Mouse (Mus musculus): ENCODE measurements around the gene Olfml2b.

Gene Olfml2b

DNA sequence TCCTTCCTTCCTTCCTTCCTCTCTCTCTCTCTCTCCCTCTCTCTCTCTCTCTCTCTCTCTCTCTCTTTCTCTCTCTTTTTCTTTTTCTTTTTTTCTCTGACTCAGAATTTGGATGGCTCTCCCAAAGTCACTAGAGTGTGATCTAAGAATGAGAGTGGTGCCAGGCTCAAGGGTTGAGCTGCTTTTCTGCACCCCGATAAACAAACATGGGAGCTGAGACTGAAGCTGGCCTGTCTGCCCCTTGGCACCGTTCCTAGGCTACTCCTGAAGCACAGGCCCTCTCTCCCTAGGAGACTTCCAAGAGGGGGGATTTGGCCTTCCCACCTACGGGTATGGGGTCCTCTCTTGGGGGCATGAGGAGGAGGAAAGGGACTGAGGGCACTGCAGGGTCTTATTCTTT, 54.4 kb downstream of the Olfml2b start:
- DNase-seq = no peak

DNA sequence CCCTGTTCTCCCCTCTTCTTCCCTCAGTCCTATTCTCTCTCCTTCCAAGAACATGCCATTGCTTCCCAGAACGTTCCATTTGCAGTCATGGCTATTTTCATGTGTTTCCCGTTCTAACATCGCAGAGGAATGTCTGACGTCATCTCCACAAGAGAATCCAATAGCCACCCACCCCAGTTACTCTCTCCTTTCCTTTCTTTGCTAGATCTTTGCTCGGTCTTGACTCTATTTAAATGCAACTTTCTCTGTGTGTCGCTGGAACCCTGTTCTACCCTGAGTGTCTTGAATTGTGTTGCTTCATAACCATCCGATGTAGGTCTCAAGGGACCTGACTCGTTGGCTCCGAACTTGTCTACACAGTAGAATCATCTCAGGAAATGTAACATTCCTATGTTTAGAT, 55.2 kb downstream of the Olfml2b start:
- DNase-seq = no peak

DNA sequence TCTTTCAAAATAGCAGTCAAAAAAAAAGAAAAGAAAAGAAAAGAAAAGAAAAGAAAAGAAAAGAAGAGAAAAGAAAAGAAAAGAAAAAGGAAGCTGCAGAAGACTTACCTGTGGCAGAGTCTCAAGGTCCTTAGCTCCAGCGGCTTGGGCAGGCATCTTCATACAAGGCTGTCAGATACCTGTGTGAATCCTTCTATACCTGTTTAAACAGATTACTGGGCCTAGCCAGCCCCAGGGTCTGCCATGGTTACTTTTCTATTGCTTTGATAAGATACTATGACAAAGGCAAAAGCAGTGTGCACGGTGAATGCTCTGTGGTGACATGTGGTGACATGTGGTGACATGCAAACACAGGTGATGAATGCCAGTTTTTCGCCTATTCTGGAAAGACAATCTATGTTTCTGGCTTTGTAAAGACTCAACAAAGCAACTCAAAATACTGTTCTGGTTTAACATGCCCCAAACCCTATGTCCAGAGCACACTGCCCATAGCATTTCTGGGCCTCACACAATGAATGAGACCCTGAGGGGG, 56.2 kb downstream of the Olfml2b start:
- DNase-seq = no peak

DNA sequence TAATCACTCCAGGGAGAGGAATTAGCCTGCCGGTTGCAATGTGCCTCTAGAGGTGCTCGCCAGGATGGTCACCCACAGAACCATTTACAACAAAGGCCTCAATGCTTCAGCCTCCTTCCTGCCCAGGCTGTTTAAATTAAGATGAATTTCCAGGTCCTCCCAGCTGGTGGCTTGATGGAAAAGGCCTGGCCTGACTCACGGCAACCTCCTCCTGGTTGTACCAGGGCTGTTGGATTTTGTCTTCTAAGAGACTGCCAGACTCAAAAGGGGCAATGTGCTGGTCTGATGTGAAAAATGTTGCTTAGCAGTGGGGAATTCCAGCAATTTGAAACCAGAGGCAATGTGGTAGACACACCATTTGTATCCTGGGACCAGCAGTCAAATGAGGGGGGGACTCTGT, 56.8 kb downstream of the Olfml2b start:
- DNase-seq = no peak

DNA sequence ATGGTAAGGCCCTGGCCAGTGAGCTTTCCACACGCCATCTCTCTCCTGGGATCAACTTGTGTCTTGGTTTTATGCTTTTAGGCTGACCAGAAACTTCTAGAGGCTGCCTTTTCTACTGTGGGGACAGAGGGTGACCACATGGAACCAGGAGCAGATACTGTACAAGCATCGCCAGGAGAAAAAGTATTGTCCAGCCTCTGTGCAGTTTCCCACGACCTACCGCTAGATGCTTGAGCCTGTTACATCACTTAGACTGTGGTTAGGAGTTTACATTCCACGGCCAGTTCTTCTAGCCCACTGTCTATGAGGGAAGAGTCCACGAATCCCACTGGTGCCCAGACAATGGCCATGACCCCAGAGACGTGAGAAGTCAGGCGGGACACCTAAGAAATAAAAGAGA, 57.2 kb downstream of the Olfml2b start:
- no peak for DNase-seq

DNA sequence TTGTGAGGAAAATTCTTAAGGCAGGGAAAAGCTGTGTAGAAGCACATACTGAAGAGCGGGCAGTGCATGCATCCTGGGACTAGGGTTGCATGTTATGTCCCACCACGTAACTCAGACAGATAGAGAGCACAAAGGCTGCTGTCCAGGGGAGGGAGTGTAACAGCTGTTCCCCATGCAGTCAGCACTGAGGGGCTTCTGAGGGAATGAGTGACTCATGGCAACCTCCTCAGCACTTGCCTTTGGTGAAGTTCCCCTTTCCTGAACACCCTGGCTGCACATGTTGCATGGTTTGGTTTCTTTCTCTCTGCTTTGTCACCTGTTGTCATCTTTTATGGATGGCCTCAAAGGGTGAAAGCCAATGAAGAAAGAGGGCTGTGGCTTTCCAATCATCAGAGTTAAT, 57.9 kb downstream of the Olfml2b start:
- DNase-seq = no peak

DNA sequence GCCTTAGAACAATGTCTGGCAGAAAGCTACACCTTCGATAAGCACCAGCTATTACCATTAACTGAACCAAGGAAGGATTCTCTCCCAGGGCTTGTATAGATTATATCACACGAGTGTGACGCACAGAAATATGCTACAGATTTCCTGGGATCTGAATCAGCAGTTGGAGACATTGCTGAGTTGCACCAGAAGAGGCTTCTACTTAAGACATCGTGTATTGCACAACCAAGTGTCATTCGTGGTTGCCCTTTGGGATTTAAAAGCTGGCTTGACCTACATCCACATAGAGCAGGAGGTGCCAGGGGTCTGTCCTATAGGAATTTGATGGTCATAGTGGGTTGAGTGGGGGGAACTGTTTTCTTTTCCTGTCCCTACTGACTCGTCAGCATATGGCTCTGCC, 58.6 kb downstream of the Olfml2b start:
- no peak for DNase-seq

DNA sequence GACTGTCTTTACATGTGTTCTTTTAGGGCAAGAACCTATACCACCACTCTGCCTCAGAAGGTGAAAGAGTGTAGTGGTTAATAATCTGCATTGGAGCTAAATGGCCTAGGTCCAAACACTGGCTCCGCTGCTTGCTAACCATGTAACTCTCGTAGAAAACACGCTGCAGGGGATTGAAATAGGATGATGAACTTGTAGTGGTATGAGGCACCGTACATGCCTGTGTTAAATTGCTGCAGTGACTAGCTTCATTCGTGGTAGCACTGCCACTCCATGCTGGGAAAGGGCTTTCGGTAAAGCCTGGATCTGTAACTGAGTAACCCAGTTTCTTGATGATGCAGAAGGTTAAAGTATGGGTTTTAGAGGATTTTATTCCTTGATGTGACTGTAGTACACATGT, 59.8 kb downstream of the Olfml2b start:
- DNase-seq = no peak

DNA sequence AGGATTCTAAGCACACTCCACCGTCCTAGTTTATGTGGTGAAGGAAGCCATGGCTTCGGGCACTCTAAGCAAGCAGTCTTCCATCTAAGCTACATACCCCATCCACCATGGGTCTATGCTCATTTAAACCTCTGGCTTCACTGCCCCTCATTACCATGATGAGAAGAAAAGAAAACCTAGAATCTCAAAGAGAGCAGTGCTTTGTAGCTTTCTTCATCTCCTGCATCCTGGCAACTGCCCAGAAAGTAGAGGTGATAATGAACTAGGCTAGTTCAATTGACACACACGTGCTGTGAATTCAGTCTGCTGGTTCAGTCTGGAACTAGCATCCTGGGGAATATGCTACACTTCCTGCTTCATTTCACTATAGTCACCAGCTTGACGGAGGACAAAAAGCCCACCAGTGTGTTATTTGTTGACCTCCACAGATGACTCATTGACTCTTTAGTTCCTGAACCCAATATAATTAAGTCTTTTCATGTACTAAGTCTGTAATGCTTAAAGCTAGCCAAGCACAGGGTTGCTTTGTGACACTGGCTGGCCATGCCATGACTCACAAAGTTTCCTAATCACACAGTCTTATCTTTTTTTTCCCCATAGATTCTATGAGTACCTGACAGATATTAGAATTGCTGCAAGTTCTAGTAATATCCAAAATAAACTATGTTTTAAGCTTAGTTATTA, 60.7 kb downstream of the Olfml2b start:
- no peak for DNase-seq

DNA sequence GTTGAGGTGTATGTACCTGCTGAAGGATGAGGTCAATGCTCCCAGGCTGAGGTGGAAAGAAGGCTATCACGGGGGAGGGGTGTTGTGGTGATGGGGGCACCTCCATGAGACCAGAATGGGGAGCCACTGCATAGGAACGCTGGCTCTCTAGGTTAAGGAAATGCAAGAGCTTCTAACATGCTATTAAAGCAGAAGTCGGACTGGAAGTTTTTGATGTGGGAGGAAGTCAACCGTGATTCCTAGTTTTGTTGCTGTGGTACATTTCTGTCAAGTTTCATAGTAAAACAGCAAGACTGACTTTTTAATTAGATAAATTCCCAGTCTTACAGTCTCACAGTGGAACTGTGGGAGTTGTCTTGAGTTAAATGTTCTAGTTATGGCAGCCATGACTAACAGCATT, 61.7 kb downstream of the Olfml2b start:
- DNase-seq = no peak

DNA sequence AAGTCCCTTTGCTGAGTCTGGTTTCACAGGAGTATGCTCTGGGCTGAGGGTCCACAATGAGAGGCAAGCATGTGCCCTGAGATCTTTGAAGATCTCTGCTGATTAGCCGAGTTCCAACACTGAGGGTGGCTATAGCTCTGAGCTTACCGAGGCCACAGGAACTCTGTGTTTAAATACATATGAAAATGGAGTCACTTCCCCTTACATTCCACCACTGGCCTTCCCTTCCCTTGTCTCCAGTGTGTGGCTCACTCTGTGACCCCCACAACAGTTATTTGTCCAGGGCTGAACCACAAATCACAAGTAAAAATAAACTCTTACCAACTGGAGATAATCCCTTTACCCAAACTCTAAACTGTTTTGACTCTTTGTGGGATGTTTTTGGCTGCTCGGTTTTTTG, 64.7 kb downstream of the Olfml2b start:
- no peak for DNase-seq

DNA sequence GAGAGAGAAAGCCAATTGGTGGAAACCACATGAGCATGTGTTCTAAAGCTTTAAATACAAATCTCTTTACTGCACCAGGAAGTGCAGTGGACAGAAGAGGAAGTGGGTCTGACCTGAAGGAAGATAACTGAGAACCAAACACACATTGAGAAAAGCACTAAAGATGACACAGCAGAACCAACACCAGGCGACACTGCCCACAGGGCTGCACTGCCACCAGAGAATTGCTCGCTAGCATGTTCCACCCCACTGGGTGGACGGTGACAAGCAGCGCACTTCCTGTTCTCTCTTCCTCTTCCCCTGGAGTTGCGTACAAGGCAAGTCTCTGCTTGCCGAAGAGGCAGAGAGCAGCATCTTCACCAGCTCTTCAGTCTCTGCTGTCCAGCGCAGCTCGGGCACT, 65.1 kb downstream of the Olfml2b start:
- no peak for DNase-seq

DNA sequence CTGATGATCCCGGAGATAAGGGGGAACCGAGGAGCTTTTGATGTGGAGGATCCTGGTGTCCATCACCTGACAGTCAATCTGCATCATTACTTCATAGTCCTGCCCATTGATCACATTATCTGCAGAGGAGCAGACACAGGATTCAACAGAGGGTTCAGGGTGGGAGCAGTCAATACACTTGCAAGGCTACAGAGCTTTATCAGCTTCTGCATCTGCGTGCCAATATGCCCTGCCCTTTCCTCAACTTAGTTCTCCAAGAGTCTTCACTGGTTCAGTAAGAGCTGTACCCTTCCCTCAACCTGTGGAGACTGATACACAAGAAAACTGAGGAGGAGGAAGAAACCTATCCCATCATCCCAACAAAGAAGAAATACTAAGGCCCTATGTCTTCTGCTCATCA, 65.6 kb downstream of the Olfml2b start:
- DNase-seq = no peak

DNA sequence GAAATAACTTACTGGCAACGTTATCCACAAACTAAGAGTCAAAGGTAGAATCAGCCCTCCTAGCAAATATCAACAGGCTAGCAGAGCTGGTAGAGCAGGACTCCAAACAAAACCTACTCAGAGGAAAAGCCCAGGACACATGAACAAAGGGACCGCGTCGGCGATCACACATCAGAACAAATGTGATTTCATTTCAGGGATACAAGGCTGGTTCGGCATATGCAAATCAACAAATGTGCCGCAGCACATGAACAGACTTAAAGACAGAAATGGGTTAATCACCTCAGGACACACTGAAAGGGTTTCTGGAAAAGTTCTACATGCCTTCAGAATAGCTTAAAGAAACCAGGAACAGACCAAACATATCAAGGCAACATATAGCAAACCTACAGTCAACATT, 67.4 kb downstream of the Olfml2b start:
- DNase-seq = no peak

DNA sequence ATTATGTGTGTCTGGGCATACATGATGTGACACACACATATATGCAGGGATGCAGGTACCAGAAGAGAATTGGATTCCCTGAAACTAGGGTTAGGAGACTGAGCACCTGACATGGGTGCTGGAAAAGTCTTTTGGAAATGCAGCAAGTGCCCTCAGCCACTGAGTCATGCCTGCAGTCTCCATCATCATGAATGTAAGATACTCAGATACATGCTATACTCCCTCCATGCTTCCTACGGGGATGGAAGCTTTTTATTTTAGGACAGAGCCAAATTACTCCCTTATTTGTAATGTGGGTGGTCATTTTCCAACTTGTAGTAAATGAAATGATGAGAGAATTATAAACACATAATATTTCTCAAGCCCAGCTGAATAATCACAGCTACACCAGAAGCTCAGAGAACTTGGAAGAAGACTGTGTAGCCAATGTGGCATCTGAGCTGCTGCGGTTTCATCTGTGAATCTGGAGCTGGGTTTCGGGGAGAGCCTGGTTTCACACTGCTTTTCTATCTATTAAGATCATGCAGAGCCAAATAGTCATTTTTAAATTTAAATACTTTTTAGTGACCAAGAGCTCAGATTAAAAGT, 73.0 kb downstream of the Olfml2b start:
- no peak for DNase-seq

DNA sequence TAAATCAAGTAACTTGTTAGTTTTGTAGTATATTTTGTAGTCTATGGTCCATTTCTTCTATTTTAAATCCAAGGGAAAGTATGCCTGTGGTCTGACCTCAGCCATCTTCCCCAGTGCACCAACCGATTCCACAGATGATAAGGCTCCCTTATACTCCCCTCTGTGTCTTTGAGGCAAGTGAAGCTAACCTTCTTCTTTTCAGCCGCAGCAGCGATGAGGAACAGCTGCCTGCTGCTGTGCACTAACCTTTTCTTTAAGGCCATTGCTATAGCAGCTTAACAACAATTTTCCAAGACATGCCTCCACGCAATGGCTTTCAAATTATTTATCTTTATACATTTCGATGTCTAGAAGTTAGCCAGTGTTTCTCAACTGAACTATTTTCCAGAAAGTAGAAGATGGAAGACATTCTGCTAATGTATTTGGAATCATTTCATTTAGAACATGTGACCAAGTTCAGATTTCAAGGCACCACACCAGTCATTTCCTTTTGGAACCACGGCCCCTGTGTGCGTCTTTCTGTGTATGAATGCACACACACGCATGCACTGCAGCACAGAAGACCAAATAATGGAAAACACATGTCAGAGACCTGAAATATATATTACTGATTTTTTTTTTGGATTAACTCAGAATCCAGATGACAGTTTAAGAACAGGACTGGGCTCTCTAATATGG, 73.9 kb downstream of the Olfml2b start:
- no peak for DNase-seq

DNA sequence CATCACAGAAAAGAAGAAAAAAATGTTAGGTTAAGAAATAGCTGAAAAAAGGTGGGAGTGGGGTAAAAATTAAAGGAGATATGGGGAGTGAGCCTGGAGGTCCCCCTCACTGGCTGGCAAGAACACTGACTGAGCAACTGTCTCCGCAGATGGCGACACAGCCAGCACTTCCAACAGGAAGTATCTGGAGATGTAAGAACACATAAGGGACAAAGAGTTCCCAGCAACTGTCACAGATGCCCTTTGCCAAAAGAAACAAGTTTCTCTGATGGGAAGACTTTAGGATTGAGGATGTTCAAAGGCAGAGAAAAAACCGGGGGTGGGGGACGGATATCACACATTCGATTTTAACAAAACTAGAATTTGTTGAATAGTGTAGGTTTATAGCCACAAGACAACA, 77.2 kb downstream of the Olfml2b start:
- DNase-seq = peak; percentile 39

DNA sequence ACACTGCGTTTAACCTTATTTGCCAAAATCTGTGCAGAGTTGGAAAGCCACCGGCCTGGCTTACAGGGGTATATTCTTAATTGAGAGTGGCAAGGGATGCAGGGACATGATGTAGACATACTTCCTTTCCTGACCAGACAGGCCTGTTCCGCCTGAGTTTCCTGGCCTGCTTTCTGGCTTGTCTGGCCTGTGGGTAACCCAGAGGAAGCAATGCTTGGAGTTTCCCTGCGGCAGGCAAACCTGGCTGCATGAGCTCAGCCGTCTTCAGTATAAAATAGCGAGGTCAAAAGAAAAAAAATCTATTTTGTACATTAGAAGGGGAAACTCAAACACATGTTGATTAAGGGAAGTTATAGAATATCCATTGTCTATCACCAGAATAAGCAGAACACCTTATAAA, 84.2 kb downstream of the Olfml2b start:
- DNase-seq = no peak

DNA sequence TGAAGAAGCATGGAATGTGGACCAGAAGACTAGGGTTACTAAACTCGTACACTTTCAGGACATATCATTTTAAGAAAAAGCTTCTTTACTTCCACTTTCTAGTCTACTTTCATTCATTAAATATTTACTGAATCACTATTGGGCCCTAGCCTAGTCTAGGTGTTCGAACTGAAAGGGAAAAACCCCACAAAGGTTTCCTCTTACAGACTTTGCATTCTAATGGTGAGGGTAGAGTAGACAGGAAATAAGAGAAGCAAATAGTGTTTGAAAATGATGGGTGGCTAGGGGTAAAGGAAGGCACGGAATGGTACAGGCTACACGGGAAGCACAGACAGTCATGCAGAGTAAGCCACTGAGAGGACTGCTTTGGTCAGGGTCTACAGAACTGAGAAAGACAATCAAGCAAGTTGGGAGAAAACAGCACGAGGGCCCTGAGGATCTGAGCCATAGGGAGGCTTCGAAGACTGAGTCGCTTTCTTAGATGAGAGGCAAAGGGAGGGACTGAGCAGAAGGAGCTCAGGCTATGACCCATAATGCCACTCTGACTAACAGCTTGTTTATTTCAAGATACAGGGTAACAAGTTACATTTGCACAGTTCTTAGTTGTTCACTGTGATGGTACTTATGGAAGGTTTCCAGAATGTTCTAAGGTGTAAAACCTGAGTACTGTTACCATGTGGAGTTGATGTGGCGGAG, 85.1 kb downstream of the Olfml2b start:
- DNase-seq = no peak

DNA sequence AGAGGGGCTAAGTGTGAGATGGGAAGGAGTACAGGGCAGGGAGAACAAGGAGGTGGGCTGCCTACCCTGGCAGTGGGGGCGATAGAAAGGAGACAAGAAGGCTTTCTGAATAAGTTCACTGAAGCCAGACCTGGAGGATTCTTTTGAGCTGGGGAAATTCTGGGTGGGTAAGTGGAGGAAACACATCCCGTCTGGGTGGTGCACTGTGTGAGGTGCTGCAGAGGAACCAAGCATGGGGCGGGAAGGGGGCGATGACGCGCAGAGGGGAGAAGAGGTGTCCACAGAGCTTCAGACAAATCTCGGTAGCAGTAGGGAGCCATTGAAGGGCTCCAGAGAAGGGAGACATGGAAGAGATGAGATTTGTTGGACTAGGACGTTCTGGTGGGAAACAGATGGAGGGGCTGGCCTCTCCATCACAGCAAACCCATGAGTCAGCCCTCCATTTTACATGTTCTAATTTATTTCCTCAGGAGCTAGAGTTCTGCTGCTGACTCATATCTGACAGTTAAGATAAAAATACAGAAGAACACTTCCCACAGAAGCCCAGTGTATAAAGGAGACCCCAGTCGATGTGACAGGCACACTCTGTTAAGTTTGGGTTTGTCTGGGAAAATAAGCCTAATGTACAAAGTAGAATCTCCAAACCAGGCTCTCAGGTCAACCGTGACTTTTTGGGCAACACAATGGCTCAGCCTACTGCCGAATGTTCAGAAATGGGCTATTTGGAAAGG, 87.7 kb downstream of the Olfml2b start:
- peak; percentile 67 for DNase-seq

Data from right cerebral cortex, adult 18-20 months (tissue).